Mouse (Mus musculus): Measurements from ENCODE around the gene Ndufa5.

DNA sequence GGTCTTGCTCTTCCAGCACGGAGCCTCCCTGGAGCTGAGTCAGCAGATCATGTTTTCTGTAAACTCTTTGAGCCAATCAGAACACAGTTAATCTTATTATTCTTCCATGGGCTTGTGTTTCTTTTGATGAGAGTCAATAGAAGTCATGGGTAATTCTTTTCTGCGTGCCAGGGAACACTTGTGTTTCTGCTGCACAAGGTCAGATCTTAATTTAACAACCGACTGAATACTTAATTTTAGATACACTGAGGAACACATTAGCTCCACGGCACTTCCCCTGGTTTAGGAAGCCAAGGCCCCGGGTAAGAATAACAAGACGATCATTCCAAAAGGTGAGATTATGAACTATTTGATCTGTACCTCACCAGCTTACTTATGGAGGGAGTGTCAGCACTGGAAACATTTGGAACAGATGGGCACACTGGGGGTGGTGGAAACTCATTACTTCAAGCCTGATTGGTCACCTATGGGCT, 15.3 kb upstream of the Ndufa5 start:
- TF ChIP-seq POLR2A (IDR thresholded peaks at IDR 0.05; ENCODE audit: low read depth, low read length) (no peak), CTCF (IDR thresholded peaks at IDR 0.05; ENCODE audit: extremely low read depth, insufficient read length, insufficient replicate concordance, low read depth, low read length) (no peak)

All from small intestine, adult 2 months (tissue).